Mouse (Mus musculus) spleen, embryonic (tissue): ENCODE measurements around the gene Cntn4.

Experiments
- CTCF ChIA-PET: fragments of 350-600 bp; sonication (Branson Sonifier 250); formaldehyde crosslinking; loops from one replicate; lab custom pipeline; 2022; lab: Charles Lee

The Cntn4 gene

DNA sequence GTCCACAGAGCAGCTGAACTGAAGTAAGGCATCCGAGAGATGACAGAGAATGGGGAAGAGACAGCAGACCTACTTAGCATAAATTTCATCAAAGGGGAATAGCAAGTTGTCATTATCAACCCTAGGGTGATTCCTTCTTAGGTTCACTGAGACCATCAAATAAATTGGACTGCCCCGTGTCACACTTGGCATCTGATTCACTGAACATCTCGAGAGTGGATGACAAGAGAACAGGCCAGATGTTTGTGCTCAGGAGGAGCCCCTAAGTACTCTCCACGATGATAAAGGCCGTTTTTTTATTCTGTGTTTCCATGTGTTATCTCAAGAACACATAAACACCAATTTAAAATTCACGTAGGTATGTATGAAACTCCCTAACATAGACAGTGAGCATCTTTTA lies 780.7 kb downstream of the Cntn4 start:
- CTCF ChIA-PET = no interaction called here

DNA sequence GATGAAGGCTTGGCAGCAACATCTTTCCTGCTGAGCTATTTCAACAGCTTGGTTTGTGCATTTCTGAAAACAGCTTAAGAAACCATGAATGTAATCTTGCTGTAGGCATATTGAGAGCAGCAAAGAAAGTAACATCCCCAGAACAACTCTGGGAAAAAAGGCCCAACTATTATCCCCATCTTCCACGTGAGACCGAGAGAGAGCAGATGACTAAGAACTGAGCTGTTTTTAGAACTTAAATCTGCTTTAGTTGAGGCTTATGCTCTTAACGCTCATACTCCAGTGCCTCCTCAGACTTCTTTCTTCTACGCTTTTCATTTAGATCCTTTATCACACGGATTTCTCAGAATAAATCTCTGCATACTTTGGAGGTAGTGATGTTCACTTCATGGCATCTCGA lies 784.9 kb downstream of the Cntn4 start:
- CTCF ChIA-PET = no interaction called here

DNA sequence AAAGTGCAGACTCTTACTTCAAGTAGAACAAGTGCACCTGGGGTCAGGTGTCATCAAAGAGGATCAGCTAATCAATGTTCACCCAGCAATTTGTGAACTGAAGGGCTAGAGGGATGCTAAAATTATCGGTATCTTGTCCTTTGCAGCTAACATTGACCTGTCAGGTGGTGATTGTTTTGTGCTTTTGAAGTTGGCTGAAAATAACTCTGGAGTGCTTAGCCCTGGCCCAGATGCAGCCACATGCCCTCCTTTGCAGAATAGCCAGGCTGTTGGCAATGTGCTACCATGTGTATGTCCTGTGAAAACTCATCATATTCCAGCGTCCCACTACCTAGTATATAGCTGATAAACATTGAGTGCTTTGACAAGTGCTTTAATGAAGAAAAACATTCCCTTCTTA lies 786.4 kb downstream of the Cntn4 start:
- CTCF ChIA-PET = no interaction called here

DNA sequence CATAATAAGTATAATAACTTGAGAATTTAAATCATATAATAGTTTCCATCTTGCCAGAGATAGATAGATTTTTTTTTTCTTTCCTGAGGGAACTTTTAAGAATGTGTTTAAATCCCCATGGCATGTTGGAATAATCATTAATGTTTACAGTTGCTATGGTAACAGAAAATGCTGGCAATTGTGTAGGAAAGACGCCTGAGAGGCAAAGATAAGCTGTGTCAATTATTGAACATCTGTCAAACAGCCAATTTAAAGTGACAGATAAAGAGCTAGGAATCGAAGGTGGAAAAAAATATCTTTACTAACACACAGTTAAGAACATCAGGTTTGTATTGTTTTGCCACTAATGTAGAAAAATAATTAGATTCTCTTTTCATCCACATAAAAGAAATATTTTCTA lies 788.3 kb downstream of the Cntn4 start:
- CTCF ChIA-PET = no interaction called here

DNA sequence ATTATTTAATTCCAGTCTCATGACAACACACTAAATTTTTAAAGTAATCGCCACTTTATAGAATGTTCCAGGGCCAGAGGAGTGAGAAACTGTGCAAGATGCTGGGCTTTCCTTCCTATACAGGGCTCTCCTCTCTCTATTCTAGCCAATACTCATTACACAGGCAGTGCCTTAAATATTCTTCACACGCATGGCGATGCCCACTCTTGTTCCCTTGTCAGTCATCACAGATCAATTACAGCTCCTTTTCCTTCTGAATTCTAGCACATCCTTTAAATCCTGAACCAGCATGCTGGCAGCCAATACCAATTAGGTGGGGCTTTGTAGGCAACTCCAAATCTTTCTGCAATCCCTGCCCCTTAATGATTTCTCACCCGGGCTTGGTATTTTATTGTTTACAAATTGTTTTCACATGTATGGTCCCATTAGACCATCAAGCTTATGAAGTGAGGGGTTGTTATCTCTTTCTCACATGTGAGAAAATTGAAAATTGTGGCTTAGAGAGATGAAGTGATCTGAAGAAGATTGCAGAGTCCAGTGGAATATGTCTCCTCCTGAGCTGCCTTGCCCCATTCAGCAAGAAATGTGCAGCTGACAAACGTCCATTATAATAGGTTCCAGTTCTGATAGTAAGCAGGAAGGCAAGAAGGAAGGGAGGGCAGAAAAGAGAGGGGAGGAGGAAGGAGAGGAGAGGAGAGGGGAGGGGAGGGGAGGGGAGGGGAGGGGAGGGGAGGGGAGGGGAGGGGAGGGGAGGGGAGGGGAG lies 789.0 kb downstream of the Cntn4 start:
- CTCF ChIA-PET = no interaction called here

DNA sequence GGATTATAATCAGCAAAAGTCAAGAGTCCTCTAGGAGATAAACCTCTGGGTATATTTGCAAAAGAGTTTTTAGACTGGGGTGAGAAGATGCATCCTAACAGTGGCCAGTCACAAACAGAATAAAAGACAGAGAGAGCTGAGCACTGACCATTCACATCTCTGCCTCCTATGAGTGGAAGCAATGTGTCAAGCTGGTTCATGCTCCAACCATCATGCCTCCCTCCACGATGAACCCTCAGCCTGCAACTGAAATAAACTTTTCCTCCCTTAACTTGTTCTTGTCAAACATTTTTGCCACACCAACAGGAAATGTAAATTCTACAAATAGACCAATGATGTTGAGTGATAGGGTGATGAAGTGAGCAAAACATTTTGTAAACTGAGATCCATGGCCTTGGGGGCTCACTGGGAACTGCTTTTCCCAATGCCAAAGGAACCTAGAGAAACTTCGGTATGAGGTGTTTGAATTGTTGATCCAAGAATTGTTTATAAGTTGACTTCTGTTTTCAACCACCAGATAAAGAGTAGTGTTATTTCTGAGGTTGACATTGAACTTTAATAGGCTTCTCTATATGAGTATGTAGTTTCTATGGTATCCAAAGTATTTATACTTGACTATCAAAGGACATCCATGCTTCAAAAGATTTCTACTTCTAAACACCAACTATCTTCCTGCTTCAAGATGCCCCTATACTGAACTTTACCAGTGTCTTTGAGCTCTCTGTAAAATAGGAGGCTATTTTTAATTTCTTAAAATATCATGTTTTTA lies 794.6 kb downstream of the Cntn4 start:
- CTCF ChIA-PET = no interaction called here

DNA sequence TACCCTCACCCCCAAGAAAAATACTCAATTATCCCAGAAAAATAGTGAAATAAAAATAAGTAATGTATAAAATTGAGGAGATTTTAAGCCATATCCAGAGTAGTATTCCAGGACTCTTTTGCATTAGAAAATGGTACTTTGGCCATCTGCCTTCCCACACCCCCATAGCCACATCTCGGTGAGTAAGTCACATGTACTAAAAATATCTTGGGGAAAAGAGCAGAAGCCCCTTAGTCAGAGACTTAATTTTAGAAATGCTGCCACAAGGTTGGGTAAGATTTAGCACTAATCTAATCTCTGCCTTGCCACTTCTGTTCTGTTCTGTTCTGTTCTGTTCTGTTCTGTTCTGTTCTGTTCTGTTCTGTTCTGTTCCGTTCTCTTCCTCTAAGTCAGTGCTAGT lies 796.4 kb downstream of the Cntn4 start:
- CTCF ChIA-PET = no interaction called here

DNA sequence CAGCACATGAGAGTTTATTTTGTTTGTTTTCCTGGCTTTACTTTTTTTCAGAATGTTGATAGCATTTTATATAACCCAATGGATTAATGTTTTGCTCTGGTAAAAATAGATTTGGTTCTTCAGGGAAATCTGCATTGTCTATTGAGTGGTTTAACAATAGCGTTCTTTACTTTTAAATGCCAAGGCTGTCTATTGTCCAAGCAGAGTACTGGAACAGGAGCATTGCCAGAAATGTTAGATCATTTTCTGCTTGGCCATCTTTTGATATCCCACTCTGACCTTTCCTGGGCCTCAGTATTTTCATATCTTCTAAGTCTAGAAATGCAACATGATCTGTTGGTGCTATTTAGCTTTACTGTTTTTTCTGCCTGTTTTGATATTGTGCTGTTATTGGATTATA lies 804.1 kb downstream of the Cntn4 start:
- CTCF ChIA-PET = no interaction called here

DNA sequence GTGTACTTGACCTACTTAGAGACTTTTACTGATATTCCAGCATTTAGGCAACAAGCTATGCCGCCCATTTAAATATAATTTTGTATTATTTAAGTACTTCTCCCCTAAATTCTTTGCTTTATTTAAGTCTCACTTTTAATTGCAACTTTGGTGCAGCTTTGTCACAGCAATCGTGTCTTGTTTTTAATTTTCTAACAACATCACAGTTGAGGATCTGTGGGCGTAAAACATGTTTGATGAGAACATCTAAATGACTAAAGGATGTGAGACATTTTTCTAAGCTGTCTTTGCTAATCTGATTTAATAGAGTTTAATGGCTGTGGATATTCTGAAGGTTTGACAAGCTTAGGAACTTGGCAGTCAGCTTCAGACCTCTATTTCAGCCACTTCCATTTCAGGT lies 818.8 kb downstream of the Cntn4 start:
- CTCF ChIA-PET = no interaction called here

DNA sequence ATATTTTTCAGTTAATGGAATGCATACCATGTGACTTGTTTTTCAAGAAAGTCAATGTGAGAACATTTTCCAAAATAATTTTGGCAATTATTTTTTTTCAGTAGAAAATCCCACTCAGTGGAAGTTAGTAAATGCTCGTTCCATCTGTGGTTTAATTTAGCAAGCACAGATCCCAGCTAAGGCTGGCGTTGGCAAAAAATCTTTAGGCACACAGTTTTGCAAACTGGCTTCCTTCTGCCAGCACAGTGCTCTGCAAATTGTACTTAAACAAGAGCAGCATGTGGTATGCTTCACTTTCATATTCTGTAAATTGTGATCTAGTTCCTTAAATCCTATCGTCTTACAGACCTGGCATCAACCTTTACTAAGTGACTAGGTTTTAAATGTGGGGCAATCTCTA lies 821.7 kb downstream of the Cntn4 start:
- CTCF ChIA-PET = no interaction called here

DNA sequence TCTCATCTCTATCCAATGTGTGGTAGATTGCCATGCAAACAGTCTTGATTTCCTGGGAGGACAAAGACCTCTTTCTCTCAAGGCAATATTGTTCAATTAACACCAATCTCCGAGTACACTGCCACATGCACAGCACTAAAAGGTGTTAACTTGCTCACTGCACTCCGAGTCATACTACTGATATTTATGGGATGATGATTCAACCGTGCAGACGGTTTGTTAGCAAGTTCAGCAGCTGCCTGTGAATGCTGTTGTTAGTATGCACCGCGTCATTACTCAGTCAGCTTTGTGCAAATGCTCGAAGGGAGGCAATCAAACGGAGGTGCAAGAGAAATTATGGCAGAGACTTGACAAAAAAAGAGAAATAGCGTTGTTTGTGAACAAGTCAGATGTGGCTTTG lies 826.5 kb downstream of the Cntn4 start:
- CTCF ChIA-PET = no interaction called here

DNA sequence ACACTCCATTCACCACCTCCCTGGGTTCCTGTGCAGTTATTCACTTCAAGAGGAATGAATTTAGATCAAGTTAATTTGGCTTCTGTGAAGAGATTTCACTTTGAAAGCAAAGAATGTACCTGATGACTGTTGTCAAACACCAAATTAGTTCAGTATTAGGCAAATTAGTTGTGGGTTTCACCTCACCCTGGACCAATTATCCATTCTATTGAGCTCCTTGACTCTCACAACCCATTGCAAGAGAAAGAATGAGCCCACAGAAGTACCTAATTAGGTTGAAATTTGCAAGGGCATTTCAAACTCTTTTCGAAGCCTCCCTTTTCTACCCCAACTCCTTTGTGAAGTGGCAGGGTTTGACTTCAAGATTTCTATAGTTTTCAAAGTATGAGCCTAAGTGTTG lies 842.9 kb downstream of the Cntn4 start:
- CTCF ChIA-PET = no interaction called here

DNA sequence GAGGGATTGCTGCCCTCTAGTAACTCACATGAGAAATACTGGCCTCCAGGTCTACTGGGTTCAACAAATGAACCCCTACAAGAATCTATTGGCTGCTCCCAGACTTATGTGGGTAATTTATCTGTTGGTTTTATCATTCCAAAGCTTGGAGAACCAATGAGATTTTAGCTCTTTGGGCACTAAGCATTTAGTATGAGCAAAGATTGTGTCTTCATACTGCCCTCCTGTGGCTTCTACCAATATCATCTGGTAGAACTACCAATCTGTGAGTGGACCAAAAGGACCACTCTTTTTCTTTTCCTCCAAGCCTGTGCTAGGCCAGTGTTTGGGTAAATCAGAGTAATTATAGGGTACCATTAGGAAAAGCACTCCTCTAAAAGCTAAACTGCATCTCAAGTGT lies 866.0 kb downstream of the Cntn4 start:
- CTCF ChIA-PET = no interaction called here

DNA sequence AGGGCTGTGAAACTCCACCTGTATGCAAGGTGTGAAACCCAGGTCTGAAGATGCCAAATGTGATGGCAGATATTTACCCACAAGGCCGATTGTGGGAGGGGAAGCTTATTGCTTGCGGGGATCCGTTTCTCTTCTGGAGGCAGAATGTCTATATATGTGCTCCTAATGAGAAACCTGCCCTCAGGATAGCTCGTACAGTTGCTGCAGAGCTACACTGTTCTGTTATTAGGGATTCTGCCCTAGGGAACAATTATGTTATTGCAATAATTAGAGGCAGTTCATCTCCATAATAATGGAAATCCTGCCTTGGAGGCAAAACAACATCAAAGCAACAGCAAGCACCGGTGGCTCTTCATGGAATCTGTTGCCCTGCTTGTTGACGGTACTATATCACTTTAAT lies 884.2 kb downstream of the Cntn4 start:
- CTCF ChIA-PET = no interaction called here

DNA sequence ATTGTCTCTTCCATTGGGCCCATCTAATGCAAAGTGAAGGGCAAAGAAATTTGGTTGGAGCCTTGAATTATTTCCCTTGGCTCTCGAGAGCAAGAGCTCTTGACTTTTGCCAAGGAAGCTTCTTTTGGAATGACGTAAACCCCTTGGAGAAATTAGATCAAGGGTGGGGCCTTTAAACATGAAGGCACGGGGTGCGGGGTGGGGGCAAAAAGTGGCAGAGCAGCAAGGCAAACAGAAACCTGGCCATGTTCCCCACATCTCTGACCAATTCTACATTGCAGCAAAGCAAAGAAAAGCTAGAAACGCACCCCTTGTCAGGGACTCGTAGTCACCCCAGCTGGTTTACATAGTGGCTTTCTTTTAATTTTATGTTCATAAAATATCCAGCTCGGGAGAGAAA lies 887.9 kb downstream of the Cntn4 start:
- CTCF ChIA-PET = no interaction called here

DNA sequence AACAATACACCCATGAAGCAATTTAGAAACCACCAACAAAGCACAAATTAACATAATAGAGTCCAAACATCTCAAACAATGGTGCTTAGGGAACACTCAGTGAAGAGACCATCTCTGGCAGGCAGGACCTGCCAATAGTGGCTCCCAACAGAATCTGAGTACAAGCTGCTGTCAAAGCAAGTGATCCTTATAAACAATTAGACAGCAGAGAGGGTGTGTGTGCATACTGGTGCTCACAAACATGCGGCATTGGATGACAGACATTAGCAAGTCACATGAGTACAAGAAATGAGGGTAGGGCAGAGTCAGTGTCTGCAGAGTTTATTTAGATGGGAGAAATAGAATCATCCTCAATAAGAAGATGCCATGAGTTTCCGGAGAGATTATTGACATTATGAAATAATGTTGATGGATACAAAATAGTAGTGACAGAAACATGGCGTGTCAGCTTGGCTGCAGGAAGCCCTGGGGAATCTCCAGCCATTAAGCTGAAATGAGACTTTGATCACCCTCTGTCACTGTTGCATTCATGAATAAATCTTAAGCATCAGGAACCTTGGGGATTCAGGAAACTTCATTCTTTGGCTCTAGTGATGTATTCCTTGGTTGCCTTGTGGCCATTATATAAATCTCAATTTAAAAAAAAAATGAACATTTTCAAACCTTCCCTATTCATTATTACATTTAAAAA lies 888.5 kb downstream of the Cntn4 start:
- CTCF ChIA-PET = no interaction called here

DNA sequence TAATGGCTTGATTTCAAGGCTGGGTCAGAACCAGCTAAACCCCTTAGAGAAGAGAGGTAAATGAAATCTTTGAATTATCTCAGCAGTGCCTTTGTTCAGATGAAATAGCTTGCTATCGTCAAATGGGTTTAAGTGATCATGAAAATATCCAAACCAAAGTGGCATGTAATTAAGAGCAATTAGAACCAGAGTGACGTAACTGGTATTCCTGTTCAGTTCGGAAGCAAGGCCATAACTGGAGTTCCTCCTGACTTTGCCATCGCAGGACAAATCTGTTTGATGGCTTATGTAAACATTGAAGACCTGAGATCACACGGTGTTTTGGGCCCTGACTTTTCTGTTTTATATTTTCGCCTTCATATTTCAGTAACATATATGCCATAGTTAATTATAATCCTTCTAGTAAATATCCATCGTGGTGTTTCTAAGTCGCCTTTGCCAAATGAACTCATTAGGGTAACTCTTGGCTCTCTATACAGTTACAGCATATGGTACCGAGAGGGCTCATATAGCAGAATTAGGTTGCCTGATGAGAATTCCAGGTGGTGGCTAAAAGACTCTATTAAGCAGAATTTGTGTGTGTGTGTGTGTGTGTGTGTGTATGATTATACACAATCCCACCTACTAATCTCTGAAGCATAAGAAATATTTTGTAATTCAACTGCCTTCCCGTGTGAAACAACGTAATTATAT lies 889.6 kb downstream of the Cntn4 start:
- CTCF ChIA-PET = no interaction called here

DNA sequence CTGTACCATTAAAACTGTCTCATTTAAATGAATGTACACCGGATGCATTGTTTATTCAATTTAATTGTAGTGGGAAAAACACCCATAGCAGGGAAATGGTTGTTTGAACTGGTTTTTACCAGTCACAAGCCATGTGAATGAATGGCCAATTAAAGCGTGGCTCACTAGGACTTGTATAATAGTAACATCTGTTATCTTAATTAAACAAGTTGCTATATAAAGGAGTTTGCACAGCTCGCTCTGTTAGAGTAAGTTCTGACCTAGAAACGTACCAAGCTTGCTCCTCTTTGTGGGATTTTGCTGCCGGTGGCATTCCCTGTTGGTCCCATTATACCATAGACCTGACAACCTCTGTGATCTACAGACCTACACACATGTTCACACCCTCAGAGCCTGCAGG lies 902.7 kb downstream of the Cntn4 start:
- CTCF ChIA-PET = no interaction called here

DNA sequence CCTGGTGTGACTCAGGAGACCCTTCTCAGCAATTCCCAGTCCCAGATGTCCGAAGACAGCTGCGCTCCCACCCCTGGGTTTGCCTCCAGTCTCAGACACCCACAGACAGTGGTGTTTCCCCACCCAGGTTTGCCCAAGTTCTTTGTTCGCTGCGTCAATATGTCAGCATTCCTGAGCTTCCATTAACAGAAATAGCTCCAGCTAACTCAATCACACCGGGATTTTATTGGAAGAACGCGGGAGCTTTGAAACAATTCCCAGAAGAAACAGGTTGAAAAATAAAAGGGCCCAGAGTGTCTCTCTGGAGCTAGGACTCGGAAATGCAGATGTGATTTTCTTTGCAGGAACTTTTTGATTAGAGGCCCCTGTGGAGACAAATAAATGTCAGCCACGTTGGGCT lies 916.3 kb downstream of the Cntn4 start:
- CTCF ChIA-PET = no interaction called here

DNA sequence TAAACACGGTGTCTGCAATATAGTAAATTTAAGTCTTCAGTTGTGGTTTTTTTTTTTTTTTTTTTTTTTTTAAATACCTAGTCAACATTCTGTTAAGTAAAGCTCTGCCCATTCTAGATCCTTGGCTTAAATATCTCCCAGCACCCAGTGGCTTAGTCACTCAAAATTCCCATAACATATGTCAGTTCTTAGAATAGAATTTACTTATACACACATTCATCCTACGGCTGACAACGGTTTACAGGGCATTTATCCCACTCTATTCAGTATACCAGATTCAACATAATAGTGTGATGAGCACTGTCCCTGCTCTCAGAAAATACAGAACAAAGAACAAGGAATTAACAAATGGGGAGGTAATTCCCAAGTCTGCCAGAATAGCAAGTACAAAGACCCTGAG lies 939.6 kb downstream of the Cntn4 start:
- CTCF ChIA-PET = interaction anchor here (0.5 kb wide), 1 partner anchor 11 kb away, joined by 3 read pairs; no protein-coding TSS in a partner anchor

DNA sequence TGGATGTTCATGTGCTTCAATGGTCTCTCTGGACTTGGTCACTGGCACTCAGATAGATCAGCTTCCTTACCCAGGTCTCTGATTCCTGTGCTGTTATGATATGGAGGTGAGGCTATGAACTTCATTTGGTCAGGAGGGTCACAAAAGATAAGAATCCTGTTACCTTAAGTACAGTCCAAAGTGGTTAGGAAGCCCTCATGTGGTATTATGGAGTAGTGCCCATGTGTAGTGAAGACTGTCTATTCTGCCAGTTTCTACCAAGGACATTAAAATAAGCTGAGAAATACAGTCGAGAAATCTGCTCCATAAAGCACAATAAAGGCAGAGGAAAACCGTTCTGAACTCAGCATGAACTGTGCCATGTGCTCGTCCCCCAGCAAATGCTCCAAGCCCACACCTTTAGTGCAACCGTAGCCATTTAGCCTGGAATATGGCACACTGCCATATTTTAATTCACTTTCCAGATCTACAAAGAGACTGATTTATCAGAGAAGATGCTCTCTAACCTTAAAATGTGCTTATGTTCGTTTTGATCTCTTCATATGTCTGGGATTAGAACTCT lies 943.8 kb downstream of the Cntn4 start:
- CTCF ChIA-PET = no interaction called here

DNA sequence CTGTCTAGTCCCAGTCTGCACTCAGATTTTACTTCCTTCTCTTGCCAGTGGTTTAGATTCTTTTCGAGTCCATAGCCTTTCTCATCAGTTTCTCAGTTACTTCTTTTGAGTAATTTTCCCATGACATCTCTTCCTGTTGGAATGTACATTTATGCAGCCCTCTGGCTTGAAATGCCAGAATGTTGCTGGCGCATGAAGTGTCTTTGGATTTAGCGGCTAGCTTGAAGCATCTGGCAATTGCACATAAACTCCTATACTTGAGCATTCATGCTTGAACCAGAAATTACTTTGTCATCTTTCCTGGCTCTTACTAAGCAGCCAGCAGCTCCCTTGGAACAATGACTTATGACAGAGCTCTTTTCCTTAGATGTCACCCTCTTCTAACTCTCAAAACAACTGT lies 965.6 kb downstream of the Cntn4 start:
- CTCF ChIA-PET = no interaction called here
